Mouse (Mus musculus) left cerebral cortex, adult 2 months (tissue): Measurements from ENCODE around the gene Sema3f. TPM values are rescaled to one million over a fixed set of nuclear protein-coding genes. Genes with fewer than 3 reads are reported as not detected.

Experiments used
- DNase-seq, 2 experiments: peaks; one replicate each; pipeline ENCODE4 v3.0.0; 2021 to 2022; ENCODE audit warnings: low spot score in 2 of 2, mixed read lengths in 1 of 2; ENCODE audit errors: extremely low spot score in 1 of 2
- H3K27ac ChIP-seq: fragments of 200-600 bp; 2 replicates; pipeline ENCODE4 v1.8.1; 2022
- H3K4me3 ChIP-seq: fragments of 200-600 bp; 2 replicates; pipeline ENCODE4 v1.8.1; 2022
- CTCF ChIP-seq: fragments of 200-600 bp; IDR thresholded peaks from 2 replicates; pipeline ENCODE4 v1.8.1; 2022; ENCODE audit warnings: antibody characterized with exemption, mild to moderate bottlenecking, moderate library complexity
- intact Hi-C: fragments of 180-260 bp; cut with DNase I; formaldehyde crosslinking; loops from one replicate; pipeline ENCODE4 v1.15.1; 2025
- long read RNA-seq, 2 experiments: library from polyadenylated mRNA; stranded (forward); transcript quantifications; one replicate each; pipeline ENCODE4 v2.0.0; 2021; ENCODE audit warnings: borderline mapping rate in 2 of 2
- total RNA-seq, 2 experiments: library from RNA; stranded (reverse); gene quantifications; 2 replicates each; pipeline ENCODE4 v1.2.3; 2021

The Sema3f gene
- 10 to 100 TPM; 17.3 to 17.7 TPM for total RNA-seq
- long read RNA-seq, experiment 1, partial matches to known transcripts = 5 of 16 reads
- long read RNA-seq, experiment 1, other reads (novel, unspliced or antisense) = 11 of 16 reads
- long read RNA-seq, experiment 2, partial matches to known transcripts = 4 of 12 reads
- long read RNA-seq, experiment 2, other reads (novel, unspliced or antisense) = 8 of 12 reads

DNA sequence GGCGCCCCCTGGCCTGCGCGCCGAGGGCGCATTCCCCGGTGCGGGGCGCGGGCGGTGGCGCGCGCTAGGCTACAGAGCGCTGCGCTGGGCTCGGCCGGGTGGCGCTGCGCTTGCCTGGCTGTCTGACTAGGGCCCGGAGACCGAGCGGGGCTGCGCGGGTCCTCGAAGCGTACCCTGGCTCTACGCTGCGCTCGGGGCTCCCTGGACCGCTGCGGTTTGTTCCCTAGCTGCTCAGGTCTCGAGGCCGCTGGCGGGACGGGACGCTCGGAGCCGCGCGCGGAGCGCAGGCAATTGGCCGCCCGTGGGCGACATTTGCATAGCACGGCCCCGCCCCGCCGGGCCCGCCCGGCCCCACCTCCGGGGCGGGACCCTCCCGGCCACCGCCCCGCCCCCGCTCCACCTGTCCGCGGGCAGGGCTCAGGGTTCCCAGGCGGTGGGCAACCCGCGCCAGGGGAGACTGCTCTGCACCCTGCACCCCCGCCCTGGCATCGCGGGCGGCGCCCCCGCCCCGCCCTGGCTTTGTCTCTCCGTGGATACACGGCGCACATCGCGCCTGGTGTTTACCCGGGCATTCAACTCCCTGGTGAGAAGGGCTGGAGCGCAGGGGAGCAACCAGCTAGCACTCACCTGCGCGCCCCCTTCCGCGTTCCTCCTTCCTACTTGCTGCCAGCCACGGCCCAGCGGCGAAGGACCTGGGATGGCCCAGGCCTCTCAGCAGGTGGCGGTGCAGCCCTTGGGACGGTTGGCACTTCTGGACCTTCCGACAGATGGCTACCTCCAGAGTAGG lies at the start of gene Sema3f:
Sema3f (minus strand) TSS at position 779 of the 787 bp plus-strand sequence.
- Histone ChIP-seq H3K4me3 (peak within 1 kb of the TSS; percentile 64), H3K27ac (peak within 1 kb of the TSS; percentile 67)
- intact Hi-C loops = loop anchor here (1.0 to 2.0 kb wide), 2 partner anchors 28 to 33 kb away; no protein-coding TSS in a partner anchor
- peak; percentile 65 to 70 for DNase-seq
- TF ChIP-seq CTCF = peak; percentile 10

DNA sequence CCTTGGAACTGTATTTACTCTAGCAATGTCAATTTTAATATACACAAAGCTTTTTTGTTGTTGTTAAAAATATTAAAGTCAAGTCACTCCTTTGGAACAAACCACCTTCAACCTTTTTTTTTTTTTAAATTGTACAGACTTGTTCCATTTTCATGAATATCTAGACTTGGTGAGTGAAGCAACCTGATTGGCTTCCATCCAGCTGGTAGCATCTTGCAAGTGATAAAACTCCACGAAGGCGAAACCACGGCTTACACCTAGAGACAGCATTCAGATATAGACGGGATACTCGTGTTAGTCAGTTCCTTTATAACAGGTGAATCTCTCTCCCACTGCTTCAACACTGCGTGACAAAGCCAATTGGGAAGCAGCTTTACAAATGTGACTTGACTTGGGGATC lies 49.3 kb upstream of the Sema3f start:
- TF ChIP-seq CTCF = no peak
- Histone ChIP-seq H3K4me3 (no peak overlapping the region), H3K27ac (no peak overlapping the region)
- no peak for DNase-seq
- intact Hi-C loops = no loop called here

DNA sequence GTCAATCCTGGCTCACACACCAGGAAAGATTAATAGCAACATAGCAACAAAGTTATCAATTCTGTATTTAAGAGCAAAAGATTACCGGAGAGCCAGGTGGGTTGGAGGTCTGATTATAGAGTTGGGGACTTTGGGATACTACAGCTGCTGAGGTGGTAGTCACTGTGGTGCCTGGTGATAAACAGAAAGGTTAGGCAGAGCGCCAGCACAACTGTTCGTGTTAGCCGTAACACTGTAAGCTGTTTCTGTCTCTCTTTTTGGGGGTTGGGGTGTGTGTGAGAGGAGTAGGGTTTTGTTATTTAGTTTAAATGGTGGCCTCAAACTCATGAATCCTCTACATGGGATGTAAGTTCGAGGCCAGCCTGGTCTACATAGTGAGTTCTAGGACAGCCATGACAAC lies 40.1 kb upstream of the Sema3f start:
- Histone ChIP-seq H3K4me3 (no peak overlapping the region), H3K27ac (no peak overlapping the region)
- no peak for DNase-seq
- TF ChIP-seq CTCF = no peak
- intact Hi-C loops = no loop called here

DNA sequence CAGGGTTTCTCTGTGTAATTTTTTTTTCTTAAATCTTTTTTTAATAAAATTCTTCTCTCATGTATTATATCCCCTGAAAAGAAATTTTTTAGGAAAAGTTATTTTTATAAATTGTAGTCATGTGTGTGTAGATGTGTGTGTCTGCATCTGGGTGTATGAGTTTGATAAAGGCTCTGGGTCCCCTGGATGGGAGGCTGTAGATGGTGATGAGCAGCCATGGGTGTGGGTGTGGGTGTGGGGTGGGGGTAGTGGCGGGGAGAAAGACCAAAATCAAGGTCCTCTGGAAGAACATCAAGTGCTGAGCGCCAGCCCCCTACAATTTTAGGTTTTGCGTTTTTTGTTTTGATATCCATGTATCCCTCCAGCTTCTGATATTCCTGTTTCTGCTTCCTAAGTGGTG lies 37.8 kb upstream of the Sema3f start:
- Histone ChIP-seq H3K4me3 (no peak overlapping the region), H3K27ac (no peak overlapping the region)
- TF ChIP-seq CTCF = no peak
- no peak for DNase-seq
- intact Hi-C loops = loop anchor here (2.0 kb wide), 1 partner anchor 21 kb away; no protein-coding TSS in a partner anchor

DNA sequence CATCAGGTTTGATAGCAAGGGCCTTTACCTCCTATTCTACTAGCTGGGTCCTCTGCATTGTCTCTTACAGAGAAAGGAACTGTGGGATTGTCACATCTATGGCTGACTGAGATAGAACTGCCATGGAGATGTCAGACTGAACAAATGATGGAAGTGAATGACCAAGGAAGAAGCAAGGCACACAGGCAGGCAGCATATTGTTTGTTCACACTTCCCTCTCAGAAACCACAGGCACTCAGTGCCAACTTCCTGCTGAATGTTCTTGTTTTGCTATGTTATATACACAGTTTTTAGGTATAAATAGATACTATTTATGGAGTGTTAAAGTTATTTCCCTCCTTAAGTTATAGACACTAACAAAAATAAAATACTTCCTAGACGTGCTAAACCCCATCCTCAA lies 37.0 kb upstream of the Sema3f start:
- Histone ChIP-seq H3K27ac (no peak overlapping the region), H3K4me3 (no peak overlapping the region)
- DNase-seq = no peak
- intact Hi-C loops = no loop called here
- TF ChIP-seq CTCF = no peak

DNA sequence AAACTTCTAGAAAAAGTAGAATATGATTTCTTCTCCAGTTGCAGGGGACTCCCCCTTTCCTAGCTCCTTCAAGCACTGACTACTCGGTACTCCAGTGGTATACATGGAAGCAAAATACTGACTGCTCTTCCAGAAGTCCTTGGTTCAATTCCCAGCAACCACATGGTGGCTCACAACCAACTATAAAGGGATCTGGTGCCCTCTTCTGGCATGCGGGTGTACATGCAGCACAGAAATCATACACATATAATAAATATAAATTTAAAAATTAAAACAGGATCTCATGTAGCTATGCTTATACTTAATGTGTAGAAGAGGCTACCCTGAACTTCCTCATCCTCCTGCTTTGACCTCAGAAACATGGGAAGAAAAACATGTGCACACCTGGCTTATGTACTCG lies 36.4 kb upstream of the Sema3f start:
- intact Hi-C loops = no loop called here
- Histone ChIP-seq H3K4me3 (no peak overlapping the region), H3K27ac (no peak overlapping the region)
- peak; percentile 51 for TF ChIP-seq CTCF
- DNase-seq = no peak

DNA sequence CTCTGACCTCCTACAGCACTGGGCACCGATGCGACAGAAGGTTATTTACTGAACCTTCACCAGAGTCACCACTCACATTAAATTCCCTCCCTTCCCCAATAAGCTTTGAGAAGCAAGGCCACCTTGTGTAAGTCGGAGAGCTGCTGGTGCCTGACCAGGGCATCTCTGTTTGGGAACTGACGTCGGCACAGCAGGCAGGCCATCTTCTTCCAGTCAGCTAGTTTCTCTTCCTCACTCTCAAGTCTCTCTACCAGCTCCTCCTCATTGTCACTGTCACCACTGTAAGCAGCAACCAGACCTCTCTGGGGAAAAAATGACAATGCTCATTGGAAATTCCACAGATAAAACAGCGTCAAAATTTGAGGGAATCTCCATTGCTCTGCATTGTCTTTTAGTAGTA lies 33.8 kb upstream of the Sema3f start:
- intact Hi-C loops = no loop called here
- peak in 1 of 2 experiments; percentile 8 for DNase-seq
- no peak overlapping the region for H3K4me3 ChIP-seq
- H3K27ac ChIP-seq = no peak overlapping the region
- no peak for TF ChIP-seq CTCF

DNA sequence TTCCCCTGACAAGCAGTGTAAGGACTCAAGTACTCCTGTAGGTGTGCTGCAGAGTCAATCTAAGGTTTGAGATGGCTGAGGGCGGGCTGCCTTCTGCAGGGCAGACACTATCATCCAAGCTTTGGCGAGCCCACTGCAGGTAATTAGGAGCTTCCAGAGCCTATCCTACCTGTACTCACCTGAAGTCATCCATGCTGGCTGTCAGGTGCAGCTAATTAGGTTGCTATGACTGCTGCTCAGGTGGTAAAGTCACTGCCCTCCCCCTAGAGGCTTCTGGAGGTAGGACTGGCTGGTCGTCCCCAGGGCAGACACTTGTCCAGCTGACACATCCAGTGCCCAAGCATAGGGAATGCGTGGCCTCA lies 28.5 kb upstream of the Sema3f start:
- no peak overlapping the region for H3K27ac ChIP-seq
- H3K4me3 ChIP-seq = no peak overlapping the region
- peak; percentile 44 for TF ChIP-seq CTCF
- peak in 1 of 2 experiments; percentile 39 for DNase-seq
- intact Hi-C loops = loop anchor here (1.0 kb wide), 3 partner anchors 29 to 94 kb away; partner anchors contain the start of gene Sema3f

DNA sequence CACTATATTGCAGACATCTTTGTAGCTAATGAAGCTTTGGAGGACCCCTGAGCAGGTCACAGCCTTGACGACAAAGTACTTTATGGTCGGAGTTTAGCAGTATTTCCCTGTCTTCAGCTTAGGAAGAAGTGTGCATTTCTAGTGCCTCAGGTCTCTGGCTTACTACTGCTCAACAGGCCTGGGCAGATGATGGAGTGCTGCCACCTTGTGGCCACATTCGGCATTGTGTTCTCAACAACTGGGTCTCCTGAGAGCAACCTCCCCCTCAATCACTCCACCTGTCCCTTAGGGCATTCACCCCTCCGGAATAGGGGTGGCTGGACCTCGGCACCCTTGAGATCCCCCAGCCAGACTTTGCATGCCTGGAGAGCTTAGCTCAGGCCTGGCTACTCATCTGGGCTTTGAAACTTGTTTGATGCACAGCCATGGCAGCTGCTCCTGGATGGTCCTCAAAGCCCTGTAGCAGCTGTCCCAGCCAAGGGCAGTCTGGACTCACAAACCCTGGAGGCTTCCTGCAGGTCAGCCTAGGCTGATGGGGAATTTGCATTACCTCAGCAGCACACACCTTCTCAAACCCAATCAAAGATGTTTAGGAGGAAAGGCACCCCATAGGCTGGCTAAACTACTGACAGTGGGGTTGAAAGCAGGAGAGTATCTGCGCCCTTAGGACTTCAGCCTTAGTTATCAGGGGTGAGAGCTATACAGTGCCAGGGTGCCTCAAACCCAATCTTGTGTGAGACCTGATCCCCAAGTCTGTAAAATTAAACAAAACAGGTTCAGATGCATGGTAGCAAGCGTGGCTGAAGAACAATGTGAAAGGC lies 28.0 kb upstream of the Sema3f start:
- DNase-seq = peak; percentile 80 to 90
- no peak overlapping the region for H3K27ac ChIP-seq
- H3K4me3 ChIP-seq = no peak overlapping the region
- intact Hi-C loops = loop anchor here (1.0 kb wide), 3 partner anchors 28 to 93 kb away; partner anchors contain the start of gene Sema3f
- TF ChIP-seq CTCF = peak; percentile 96

DNA sequence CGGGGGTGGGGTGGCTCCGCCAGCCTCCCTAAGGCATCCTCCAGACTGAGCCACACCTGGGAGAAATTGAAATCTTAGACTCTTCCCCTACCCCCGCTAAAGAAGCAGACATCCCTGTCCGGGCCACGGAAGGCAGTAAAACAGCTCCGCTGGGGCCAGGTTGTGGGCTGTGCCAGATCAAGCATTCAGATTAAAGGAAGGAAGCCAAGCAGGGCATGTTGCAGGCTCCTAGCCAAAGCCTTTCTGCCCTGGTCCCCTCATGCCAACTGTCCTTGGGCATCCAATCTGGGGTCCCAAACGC lies 25.9 kb upstream of the Sema3f start:
- no peak overlapping the region for H3K4me3 ChIP-seq
- no peak overlapping the region for H3K27ac ChIP-seq
- intact Hi-C loops = no loop called here
- peak in 1 of 2 experiments; percentile 11 for DNase-seq
- TF ChIP-seq CTCF = no peak

DNA sequence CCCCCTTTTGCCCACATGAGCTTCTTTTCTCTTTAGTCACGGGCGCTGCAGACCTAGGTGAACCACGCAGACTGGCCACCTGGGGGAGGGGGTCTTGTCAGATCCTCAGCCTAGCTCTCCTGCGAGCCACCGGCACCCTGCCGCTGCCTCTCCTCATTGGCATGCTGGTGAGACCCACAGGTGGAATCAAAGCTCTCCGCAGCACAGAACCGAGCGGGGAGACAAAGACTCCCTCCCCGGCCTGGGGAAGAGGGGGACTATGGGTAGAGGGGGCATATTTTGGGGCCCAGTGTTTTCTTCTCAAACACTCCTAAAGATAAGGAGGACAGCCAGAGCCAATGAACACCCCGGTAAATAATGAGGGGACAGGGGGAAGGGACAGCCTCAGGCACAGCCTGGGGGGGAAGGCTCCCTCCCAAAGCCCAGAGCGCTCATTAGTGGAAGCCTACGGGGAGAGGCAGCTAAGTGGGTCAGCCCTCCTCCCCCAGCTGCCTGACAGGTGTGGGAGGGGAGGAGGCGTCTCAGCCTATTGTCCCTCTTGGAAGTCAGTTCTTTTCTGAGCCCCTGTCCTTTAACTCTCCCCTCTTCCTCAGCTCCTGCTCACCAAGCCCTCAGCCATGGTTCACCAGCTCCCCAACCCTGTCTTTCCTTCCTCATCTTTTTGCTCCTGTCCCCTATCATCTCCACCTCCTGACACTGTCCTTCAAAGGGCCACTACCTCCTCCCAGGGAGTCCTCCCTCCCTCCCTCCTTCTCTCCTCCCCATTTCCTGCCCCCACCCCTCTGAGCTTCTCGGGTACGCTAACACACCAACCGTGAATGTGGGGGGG lies 25.3 kb upstream of the Sema3f start:
- no peak overlapping the region for H3K27ac ChIP-seq
- no peak for TF ChIP-seq CTCF
- peak in 1 of 2 experiments; percentile 11 for DNase-seq
- no peak overlapping the region for H3K4me3 ChIP-seq
- intact Hi-C loops = loop anchor here (2.0 kb wide), 1 partner anchor 133 kb away; no protein-coding TSS in a partner anchor
